Mouse (Mus musculus) liver, embryonic 14.5 days (tissue): ENCODE data around the gene Gm11492.

Experiments used
- CTCF ChIP-seq: IDR thresholded peaks from 2 replicates; pipeline ENCODE4 v1.5.1; 2016; ENCODE audit warnings: antibody characterized with exemption, low read depth, control low read depth
- EP300 ChIP-seq: IDR thresholded peaks from 2 replicates; pipeline ENCODE4 v1.6.1; 2016; ENCODE audit warnings: antibody characterized with exemption, low read depth

DNA sequence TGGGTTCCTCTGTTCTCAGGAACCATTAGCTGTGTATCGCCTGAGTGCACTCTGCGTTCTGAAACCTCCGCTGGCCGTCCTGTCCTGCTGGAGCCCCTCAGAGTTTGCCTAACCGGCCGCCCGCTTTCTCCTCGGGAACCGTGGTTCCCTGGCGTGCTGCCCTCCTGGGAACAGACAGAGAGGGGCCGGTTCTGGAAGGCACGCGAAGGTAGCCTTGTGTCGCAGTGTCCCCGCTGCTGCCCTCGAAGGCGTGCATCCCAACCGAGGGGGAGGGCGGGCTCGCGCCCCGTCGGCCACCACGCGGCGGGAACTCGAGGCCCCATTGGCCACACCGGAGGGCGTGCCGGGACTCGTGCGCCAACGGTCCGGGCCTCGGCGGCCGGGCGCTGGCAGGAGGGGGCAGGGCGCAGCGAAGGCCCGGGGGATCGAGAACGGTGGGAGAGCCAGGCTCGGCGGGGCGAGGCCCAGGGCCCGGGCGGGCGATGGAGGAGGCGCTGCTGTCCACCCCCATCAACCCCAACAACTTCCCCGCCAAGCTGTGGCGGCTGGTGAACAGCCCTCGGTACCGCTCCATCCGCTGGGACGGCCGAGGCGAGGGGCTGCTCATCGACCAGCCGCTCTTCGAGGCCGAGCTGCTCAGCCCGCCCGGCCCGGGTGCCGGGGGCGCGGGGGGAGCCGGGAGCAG lies 50.5 kb downstream of the Gm11492 start, which contains the start of gene Hsf5:
- no peak for TF ChIP-seq CTCF
- no peak for TF ChIP-seq EP300
